Mouse (Mus musculus): ENCODE measurements around the gene Baiap2l1. TPM values are rescaled to one million over a fixed set of nuclear protein-coding genes. Genes with fewer than 3 reads are reported as not detected.

Gene Baiap2l1
- 12.9 TPM for polyA plus RNA-seq (2014; fragmentation: Illumina TruSeq; extraction: RNeasy Lipid Tissue Mini Kit (QIAGEN cat#74804); ENCODE audit: insufficient read depth, low read depth, low replicate concordance)

DNA sequence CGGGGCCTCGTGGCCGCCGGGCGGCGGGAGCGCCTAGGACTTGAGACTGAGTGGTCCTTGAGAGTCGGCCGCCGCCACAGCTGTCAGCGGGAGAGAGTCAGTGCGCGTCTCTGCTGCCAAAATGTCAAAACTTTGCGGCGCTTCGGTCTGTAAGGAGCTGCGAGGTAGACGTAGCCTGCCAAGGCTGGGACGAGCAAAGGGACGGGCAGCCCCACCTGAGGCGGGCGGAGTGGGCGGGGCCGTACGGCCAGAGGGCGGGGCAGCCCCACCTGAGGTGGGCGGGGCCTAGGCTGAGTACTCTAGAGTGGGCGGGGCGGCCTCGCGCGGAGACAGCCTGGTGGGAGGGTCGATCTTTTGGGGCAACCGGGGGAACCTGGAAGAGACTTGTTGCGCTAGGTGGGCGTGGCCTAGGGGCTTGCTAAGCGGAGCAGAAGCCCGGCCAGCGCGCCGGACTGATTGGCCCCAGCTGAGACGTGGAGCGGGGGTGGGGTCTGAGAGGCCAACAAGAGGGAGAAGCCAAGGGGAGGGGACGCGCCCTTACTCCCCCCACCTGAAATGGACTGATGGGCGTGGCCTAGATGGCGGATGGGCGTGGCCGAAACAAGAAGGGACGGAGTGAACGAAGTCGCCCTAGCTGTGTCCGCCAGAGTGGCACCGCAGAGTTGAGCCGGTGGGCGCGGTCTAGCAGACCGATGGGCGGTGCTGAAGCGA is at the start of gene Baiap2l1:
Gene Baiap2l1, minus strand, starts transcription at position 232 of the 711 bp plus-strand sequence.

DNA sequence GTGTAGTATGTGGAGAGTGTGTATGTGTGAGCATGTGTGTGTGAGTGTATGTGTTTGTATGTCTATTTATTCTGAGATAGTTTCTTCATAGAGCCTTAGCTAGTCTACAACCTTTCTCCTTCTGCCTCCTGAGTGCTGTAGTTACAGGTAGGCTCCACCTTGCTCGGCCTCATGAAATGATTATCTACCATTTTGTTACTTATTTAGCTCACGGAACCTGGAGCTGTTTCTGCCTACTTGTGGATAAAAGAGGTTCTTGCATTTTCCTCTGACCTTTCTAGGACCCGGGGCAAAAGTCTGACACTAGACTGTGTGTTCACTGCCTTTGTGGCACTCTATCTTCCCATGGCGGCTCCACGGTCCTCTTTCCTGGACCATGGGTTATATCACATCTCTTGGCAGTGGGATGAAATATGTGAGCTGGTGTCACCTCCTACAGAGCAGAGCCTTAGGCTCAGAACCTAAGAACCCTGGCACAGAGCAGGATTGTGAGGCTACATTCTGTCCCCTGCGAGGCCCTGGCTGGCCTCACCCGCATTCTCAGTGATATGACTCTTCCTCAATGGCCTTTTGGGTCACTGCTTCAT is 113.9 kb downstream of the Baiap2l1 start, which contains the start of gene Bri3:
Gene Bri3, plus strand, starts transcription at position 537 of the 587 bp plus-strand sequence.

DNA sequence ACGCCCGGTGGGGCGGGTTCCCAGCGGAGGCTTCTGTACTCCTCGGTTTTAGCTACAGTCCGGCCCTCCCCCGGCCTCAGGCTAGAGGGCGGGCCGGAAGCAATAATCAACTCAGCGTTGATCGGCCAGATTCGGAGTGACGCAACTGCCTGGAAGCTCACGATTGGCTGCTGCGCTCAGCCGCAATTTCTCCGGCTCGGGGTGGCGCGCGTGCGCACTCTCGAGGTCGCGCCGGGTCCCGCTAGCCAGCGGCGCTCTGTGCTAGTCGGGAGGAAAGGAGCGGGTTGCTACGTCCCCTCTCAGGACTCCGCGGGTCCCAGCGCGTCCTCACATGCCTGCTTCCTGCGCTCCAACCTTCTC is 134.4 kb downstream of the Baiap2l1 start, which contains the start of gene Tecpr1:
Gene Tecpr1, minus strand, starts transcription at position 113 of the 360 bp plus-strand sequence.

Other genes with a start within 250 kb of the Baiap2l1 start
- 1.0 TPM for gene Bhlha15, start 167.8 kb downstream of the Baiap2l1 start, polyA plus RNA-seq (2014; fragmentation: Illumina TruSeq; extraction: RNeasy Lipid Tissue Mini Kit (QIAGEN cat#74804); ENCODE audit: insufficient read depth, low read depth, low replicate concordance)
- 28.8 TPM for gene Tecpr1, start 134.5 kb downstream of the Baiap2l1 start, polyA plus RNA-seq (2014; fragmentation: Illumina TruSeq; extraction: RNeasy Lipid Tissue Mini Kit (QIAGEN cat#74804); ENCODE audit: insufficient read depth, low read depth, low replicate concordance)
- 223 TPM for gene Bri3, start 113.7 kb downstream of the Baiap2l1 start, polyA plus RNA-seq (2014; fragmentation: Illumina TruSeq; extraction: RNeasy Lipid Tissue Mini Kit (QIAGEN cat#74804); ENCODE audit: insufficient read depth, low read depth, low replicate concordance)
- gene Nptx2, start 187.8 kb upstream of the Baiap2l1 start, polyA plus RNA-seq (2014; fragmentation: Illumina TruSeq; extraction: RNeasy Lipid Tissue Mini Kit (QIAGEN cat#74804); ENCODE audit: insufficient read depth, low read depth, low replicate concordance): 0.32 TPM